Mouse (Mus musculus) NIH3T3 (cell line): ENCODE data around the gene Olfr774.
"Not testable (repeated sequence)": the region's sequence is repeated elsewhere in the genome, so short reads cannot be mapped to it uniquely, and the experiment has no call there.

ENCODE experiments used
- DNase-seq: peaks from one replicate; pipeline ENCODE4 v3.0.0-alpha.2; 2012; ENCODE audit warnings: low read depth

The Olfr774 gene

GRCm38 (mm10) chr10:129235904-129236303 lies at the start of gene Olfr774:
Olfr774 (plus strand) TSS chr10:129236204.
- no peak for DNase-seq

GRCm38 (mm10) chr10:129187319-129187718 lies 48.7 kb upstream of the Olfr774 start, which contains the start of gene Olfr773:
Olfr773 (minus strand) TSS chr10:129187419.
- not testable (repeated sequence) for DNase-seq

GRCm38 (mm10) chr10:129230737-129231136 lies 5.3 kb upstream of the Olfr774 start:
- no peak for DNase-seq

- DNase-seq, result no peak
Observed at GRCm38 (mm10) chr10:129248112-129248511, 12.1 kb downstream of the Olfr774 start, which contains the start of gene Olfr775. Olfr775 (plus strand) TSS chr10:129248412.

GRCm38 (mm10) chr10:129258827-129259226 lies 22.8 kb downstream of the Olfr774 start, which contains the start of gene Olfr776:
Olfr776 (plus strand) TSS chr10:129259127.
- DNase-seq, result no peak

GRCm38 (mm10) chr10:129271081-129271535 lies 35.1 kb downstream of the Olfr774 start, which contains the start of gene Olfr777:
Olfr777 (minus strand) TSS chr10:129271485.
- no peak for DNase-seq
